Comparison of ENCODE assay signal across 8 mouse cellular contexts in genomic region chr13:23307069-23307814, GRCm38 (mm10).
DNase-seq lines count a peak whose midpoint lies in the region; ATAC-seq and TF ChIP-seq lines count a peak whose summit lies in the region.

No protein-coding gene starts in this region.

- H3K27me3 ChIP-seq in kidney, postnatal 0 days (ENCODE audit: insufficient read depth, low read length): peaks cover 43% of the 10 kb centered on the region
- H3K27me3 ChIP-seq in embryonic facial prominence, embryonic 13.5 days: peaks cover 60% of the 10 kb centered on the region
- peaks cover 60% of the 10 kb centered on the region for H3K27me3 ChIP-seq in limb, embryonic 13.5 days

- no peak for TF ChIP-seq CTCF in kidney, postnatal 0 days (IDR thresholded peaks at IDR 0.05; ENCODE audit: low read depth)

- no peak for ATAC-seq in kidney, postnatal 0 days (replicated peaks; ENCODE audit: low FRiP score, low read depth)
- ATAC-seq in embryonic facial prominence, embryonic 13.5 days (ENCODE audit: insufficient number of reproducible peaks, insufficient read depth, low FRiP score, low TSS enrichment, low read depth): peak; percentile 10; the same call in 1 of the 2 replicates
- peak; percentile 59 for ATAC-seq in limb, embryonic 13.5 days (ENCODE audit: low FRiP score, low read depth)

- H3K27ac ChIP-seq in kidney, postnatal 0 days: no peak overlapping the region
- no peak overlapping the region for H3K27ac ChIP-seq in embryonic facial prominence, embryonic 13.5 days
- H3K27ac ChIP-seq in limb, embryonic 13.5 days: no peak overlapping the region

- DNase-seq in kidney, postnatal 0 days (ENCODE audit: low spot score): no peak
- DNase-seq in kidney, postnatal 36 days: no peak
- peak; percentile 85 for DNase-seq in ES-CJ7 (ENCODE audit: low read depth, low spot score)
- DNase-seq in retina, postnatal 1 day: peak; percentile 46
- no peak for DNase-seq in cerebellum, postnatal 4 days (ENCODE audit: low spot score in 2 of 2)
- no peak for DNase-seq in cerebellum, adult 9-10 months

- H3K9ac ChIP-seq in kidney, postnatal 0 days (ENCODE audit: low read depth, low read length): no peak overlapping the region
- peak overlapping the region; percentile 6; the same call in 1 of the 2 replicates for H3K9ac ChIP-seq in embryonic facial prominence, embryonic 13.5 days
- H3K9ac ChIP-seq in limb, embryonic 13.5 days: no peak overlapping the region

- H3K9me3 ChIP-seq in kidney, postnatal 0 days (replicated peaks; ENCODE audit: low read length): no peaks in the 10 kb centered on the region
- H3K9me3 ChIP-seq in embryonic facial prominence, embryonic 13.5 days: no peaks in the 10 kb centered on the region
- no peaks in the 10 kb centered on the region for H3K9me3 ChIP-seq in limb, embryonic 13.5 days

- H3K4me1 ChIP-seq in kidney, postnatal 0 days (replicated peaks; ENCODE audit: insufficient read depth, low read length): no peaks in the 10 kb centered on the region
- peaks cover 20% of the 10 kb centered on the region for H3K4me1 ChIP-seq in embryonic facial prominence, embryonic 13.5 days
- 0 out of 2 replicates have a peak, but pooled peaks cover 5% of the 10 kb centered on the region for H3K4me1 ChIP-seq in limb, embryonic 13.5 days

- peak overlapping the region; percentile 41 for H3K4me2 ChIP-seq in kidney, postnatal 0 days (ENCODE audit: low read length)
- H3K4me2 ChIP-seq in embryonic facial prominence, embryonic 13.5 days: peak overlapping the region; percentile 52
- peak overlapping the region; percentile 50 for H3K4me2 ChIP-seq in limb, embryonic 13.5 days (replicated peaks)

- 0 out of 2 replicates have a peak overlapping the region, but pooled peaks have one; percentile 15 for H3K4me3 ChIP-seq in kidney, postnatal 0 days (replicated peaks; ENCODE audit: low read depth, low read length)
- H3K4me3 ChIP-seq in embryonic facial prominence, embryonic 13.5 days: peak overlapping the region; percentile 34
- H3K4me3 ChIP-seq in limb, embryonic 13.5 days: peak overlapping the region; percentile 33

- WGBS in kidney, postnatal 0 days: 3% methylated on average over 24 of the region's 24 CpGs
- WGBS in embryonic facial prominence, embryonic 13.5 days: 2% methylated on average over 24 of the region's 24 CpGs
- 4% methylated on average over 24 of the region's 24 CpGs for WGBS in limb, embryonic 13.5 days

- H3K36me3 ChIP-seq in kidney, postnatal 0 days (ENCODE audit: insufficient read depth, low read length): no peaks in the 10 kb centered on the region
- H3K36me3 ChIP-seq in embryonic facial prominence, embryonic 13.5 days: no peaks in the 10 kb centered on the region
- no peaks in the 10 kb centered on the region for H3K36me3 ChIP-seq in limb, embryonic 13.5 days

Comparison
In these comparisons a context has a peak if more than half of its experiments do, and no peak if none do; other contexts are left out.
1. DNase-seq: peak in ES-CJ7 (single experiment) and retina, postnatal 1 day (single experiment); none in kidney, postnatal 0 days (single experiment), kidney, postnatal 36 days (0 of 2), cerebellum, postnatal 4 days (0 of 2) and cerebellum, adult 9-10 months (single experiment).
2. Peak in every context shown above with its lines, with median percentiles within 50 percentile points of each other: H3K4me2 ChIP-seq and H3K4me3 ChIP-seq.